Mouse (Mus musculus) midbrain, embryonic 16.5 days (tissue): Measurements from ENCODE around the gene Yy2. TPM values are rescaled to one million over a fixed set of nuclear protein-coding genes. Genes with fewer than 3 reads are reported as not detected.

Experiments
- ATAC-seq: fragments of 200-750 bp; cut with Nextera tagmentation; 2 replicates; pipeline ENCODE4 v1.8.0; 2017; ENCODE audit warnings: moderate TSS enrichment
- H3K27ac ChIP-seq: fragments of 300-500 bp; sonication (generic); 2 replicates; pipeline ENCODE4 v1.5.1; 2014; ENCODE audit warnings: mild to moderate bottlenecking, low read length, mixed read lengths
- H3K27me3 ChIP-seq: fragments of 300-500 bp; sonication (generic); 2 replicates; pipeline ENCODE4 v1.6.1; 2014; ENCODE audit warnings: low read depth, low read length, mixed read lengths; ENCODE audit not compliant: control insufficient read depth, insufficient read depth
- H3K36me3 ChIP-seq: fragments of 300-500 bp; sonication (generic); 2 replicates; pipeline ENCODE4 v1.6.1; 2014; ENCODE audit warnings: mild to moderate bottlenecking, low read length, moderate library complexity, mixed read lengths; ENCODE audit not compliant: control insufficient read depth, insufficient read depth
- H3K4me1 ChIP-seq: fragments of 300-500 bp; sonication (generic); 2 replicates; pipeline ENCODE4 v1.6.1; 2014; ENCODE audit warnings: mild to moderate bottlenecking, low read length, mixed read lengths; ENCODE audit not compliant: control insufficient read depth, insufficient read depth
- H3K4me2 ChIP-seq: fragments of 300-500 bp; sonication (generic); 2 replicates; pipeline ENCODE4 v1.6.1; 2014; ENCODE audit warnings: mild to moderate bottlenecking, low read length, mixed read lengths
- H3K4me3 ChIP-seq: fragments of 300-500 bp; sonication (generic); 2 replicates; pipeline ENCODE4 v1.5.1; 2014; ENCODE audit warnings: low read depth, mild to moderate bottlenecking, low read length, moderate library complexity, mixed read lengths
- H3K9ac ChIP-seq: fragments of 300-500 bp; sonication (generic); 2 replicates; pipeline ENCODE4 v1.6.1; 2014; ENCODE audit warnings: low read depth, low read length, mixed read lengths
- H3K9me3 ChIP-seq: fragments of 300-500 bp; sonication (generic); replicated peaks from 2 replicates; pipeline ENCODE4 v1.6.1; 2014; ENCODE audit warnings: mild to moderate bottlenecking, low read length, mixed read lengths; ENCODE audit not compliant: control insufficient read depth, poor library complexity, severe bottlenecking
- WGBS: fragments of 180-500 bp; shearing (Covaris S2); extraction: QIAGEN DNeasy Blood & Tissue Kit; methylation state at CpG from one replicate; pipeline ENCODE4 v1.1.7; 2014; 5-methylcytosine and 5-hydroxymethylcytosine counted together
- polyA plus RNA-seq: library from polyadenylated mRNA; unstranded; fragments of >200 nt; fragmentation: Nextera tagmentation; extraction: Ambion mirVana; gene quantifications from 2 replicates; pipeline ENCODE4 v1.2.1, GENCODE M21; 2015

The Yy2 gene
- polyA plus RNA-seq, 1 experiment from 2014 or later: 1.6 TPM

DNA sequence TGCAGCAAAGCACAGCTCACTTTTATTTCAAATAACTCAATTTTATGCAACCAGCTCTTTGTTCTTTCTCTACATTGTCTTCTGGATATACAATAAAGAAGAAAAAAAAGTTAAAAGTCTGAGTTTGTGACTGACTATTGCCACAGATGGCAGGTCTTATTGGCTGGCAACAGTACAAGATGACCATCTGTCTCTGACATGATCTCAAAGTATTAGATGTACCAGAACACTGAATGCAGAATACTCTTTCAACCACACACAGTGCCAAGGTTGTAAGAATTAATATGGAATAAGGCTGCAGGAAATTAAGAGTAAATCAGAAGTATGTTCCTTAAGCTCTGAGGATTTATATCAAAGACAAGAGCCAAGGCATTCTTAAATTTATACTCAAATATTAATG lies 17.6 kb upstream of the Yy2 start:
- ATAC-seq: no peak
- H3K27ac ChIP-seq: no peak overlapping the region
- no peak overlapping the region for H3K9ac ChIP-seq
- no peaks in the 10 kb centered on the region for H3K36me3 ChIP-seq
- H3K4me3 ChIP-seq: no peak overlapping the region
- no peaks in the 10 kb centered on the region for H3K4me1 ChIP-seq
- H3K4me2 ChIP-seq: no peak overlapping the region
- H3K27me3 ChIP-seq: no peaks in the 10 kb centered on the region
- H3K9me3 ChIP-seq: no peaks in the 10 kb centered on the region

DNA sequence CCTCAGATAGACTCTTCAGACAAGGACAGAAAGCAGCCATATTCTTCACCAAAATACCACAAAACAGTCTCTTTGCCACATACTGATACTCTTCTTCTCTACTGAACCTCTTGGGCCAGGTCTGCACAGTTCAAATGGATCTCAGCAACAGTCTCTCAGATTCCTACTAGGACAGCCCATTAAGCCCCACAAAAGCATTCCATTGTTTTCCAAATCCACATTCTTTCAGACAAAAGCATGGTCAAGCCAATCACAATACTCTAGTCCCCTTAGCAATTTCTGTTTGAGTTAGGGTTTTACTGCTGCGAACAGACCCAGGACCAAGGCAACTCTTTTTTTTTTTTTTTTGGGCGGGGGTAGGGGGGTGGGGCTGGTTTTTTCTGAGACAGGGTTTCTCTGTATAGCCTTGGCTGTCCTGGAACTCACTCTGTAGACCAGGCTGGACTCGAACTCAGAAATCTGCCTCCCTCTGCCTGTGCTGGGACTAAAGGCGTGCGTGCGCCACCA lies 10.4 kb upstream of the Yy2 start:
- Histone ChIP-seq H3K4me3 (no peak overlapping the region), H3K27ac (no peak overlapping the region), H3K4me2 (no peak overlapping the region), H3K9me3 (no peaks in the 10 kb centered on the region), H3K36me3 (no peaks in the 10 kb centered on the region), H3K9ac (no peak overlapping the region), H3K27me3 (no peaks in the 10 kb centered on the region), H3K4me1 (no peaks in the 10 kb centered on the region)
- ATAC-seq: no peak
- 77% methylated on average over 6 of the region's 6 CpGs for WGBS

DNA sequence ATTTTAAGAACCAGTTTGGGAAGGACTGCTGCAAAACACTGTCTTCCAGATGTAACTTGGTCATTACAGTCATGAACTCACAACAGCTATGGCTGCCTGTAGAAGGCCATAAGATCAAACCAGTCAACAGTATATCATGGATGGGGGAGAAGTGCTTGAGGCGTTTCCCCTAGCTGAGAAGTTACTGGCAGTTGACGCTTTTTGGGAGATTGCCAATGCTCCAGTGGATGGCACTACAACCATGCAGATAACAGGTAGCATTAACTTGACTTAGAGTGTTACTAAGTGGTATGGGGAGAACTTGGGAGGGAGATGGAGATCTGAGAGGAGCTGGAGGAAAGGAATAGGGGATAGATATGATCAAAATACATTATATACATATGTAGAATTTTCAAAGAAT lies 5.9 kb upstream of the Yy2 start:
- no peaks in the 10 kb centered on the region for H3K9me3 ChIP-seq
- WGBS: 83% methylated on average over 2 of the region's 2 CpGs

DNA sequence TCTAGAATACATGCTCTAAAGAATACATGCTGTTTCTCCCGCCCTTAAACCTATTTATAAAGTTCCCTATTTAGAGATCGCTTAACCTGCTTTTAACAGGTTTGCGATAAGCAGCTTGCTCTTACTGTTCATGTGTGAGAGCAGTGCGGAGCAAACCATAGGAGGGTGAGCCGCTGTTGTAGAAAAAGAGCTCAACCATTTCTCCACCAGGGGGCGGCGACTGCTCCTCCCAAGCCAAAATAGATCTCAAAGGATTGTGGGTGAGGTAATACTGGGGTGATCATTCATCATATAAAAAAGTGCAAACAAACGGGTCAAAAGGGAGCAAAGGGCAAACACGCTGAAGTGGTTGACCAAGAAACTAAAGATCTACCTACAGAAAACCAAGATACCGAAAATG lies 5.0 kb downstream of the Yy2 start:
- Histone ChIP-seq H3K36me3 (no peaks in the 10 kb centered on the region), H3K4me3 (no peak overlapping the region), H3K4me2 (no peak overlapping the region), H3K27me3 (no peaks in the 10 kb centered on the region), H3K9me3 (no peaks in the 10 kb centered on the region), H3K9ac (no peak overlapping the region), H3K27ac (no peak overlapping the region), H3K4me1 (no peaks in the 10 kb centered on the region)
- no peak for ATAC-seq
- 85% methylated on average over 10 of the region's 10 CpGs for WGBS

More for the DNA sequence above, 5.9 kb upstream of the Yy2 start:
- H3K4me3 ChIP-seq: no peak overlapping the region
- no peak overlapping the region for H3K4me2 ChIP-seq
- H3K9ac ChIP-seq: no peak overlapping the region
- ATAC-seq: no peak
- no peaks in the 10 kb centered on the region for H3K4me1 ChIP-seq
- H3K27ac ChIP-seq: no peak overlapping the region
- H3K27me3 ChIP-seq: no peaks in the 10 kb centered on the region
- no peaks in the 10 kb centered on the region for H3K36me3 ChIP-seq

DNA sequence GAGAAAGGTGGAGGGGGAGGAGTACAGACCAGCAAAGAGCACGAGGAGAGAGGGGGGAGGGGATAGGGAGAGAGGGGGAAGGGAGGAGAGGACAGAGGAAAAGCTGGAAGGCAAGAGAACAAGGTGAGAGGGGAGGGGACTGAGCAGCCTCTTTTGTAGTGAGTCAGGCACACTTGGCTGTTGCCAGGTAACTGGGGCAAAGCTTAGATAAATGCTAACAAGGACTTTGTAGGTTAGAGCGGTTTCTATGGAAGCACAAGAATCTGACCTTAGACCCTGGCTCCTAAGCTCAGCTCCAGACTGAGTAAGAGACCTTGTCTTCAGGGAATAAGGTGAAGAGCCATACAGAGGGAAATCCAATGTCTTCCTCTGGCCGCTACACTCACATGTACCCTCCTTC lies 21.7 kb downstream of the Yy2 start:
- H3K9me3 ChIP-seq: no peaks in the 10 kb centered on the region
- H3K9ac ChIP-seq: no peak overlapping the region
- H3K4me1 ChIP-seq: 0 out of 2 replicates have a peak, but pooled peaks cover 4% of the 10 kb centered on the region
- H3K36me3 ChIP-seq: no peaks in the 10 kb centered on the region
- WGBS: 25% methylated on average over 3 of the region's 3 CpGs
- H3K27ac ChIP-seq: 0 out of 2 replicates have a peak overlapping the region, but pooled peaks have one; percentile 28
- ATAC-seq: peak; percentile 90
- no peak overlapping the region for H3K4me2 ChIP-seq
- H3K27me3 ChIP-seq: no peaks in the 10 kb centered on the region
- no peak overlapping the region for H3K4me3 ChIP-seq

Other genes starting within 250 kb of the Yy2 start
- gene Phex, start 153.7 kb downstream of the Yy2 start, polyA plus RNA-seq: 0.23 and 0.27 TPM in 2 replicates
- gene Sms, start 76.7 kb downstream of the Yy2 start, polyA plus RNA-seq: 131 and 149 TPM in 2 replicates
- 32.5 and 33.4 TPM in 2 replicates for gene Mbtps2, start 29.7 kb upstream of the Yy2 start, polyA plus RNA-seq
- not detected in 2 replicates for gene Smpx, start 129.9 kb upstream of the Yy2 start, polyA plus RNA-seq
- 2.0 and 2.5 TPM in 2 replicates for gene Klhl34, start 249.4 kb upstream of the Yy2 start, polyA plus RNA-seq